Mouse (Mus musculus) c-Kit-positive CD71-negative TER-119-negative erythroid progenitor cells, embryonic 14.5 days (primary cell): ENCODE results near the gene Tipin.
"Not testable (repeated sequence)": the region's sequence is repeated elsewhere in the genome, so short reads cannot be mapped to it uniquely, and the experiment has no call there.

Experiments
- DNase-seq: peaks from one replicate; pipeline ENCODE4 v3.0.0-alpha.2; 2013; ENCODE audit warnings: low read depth

Gene Tipin

DNA sequence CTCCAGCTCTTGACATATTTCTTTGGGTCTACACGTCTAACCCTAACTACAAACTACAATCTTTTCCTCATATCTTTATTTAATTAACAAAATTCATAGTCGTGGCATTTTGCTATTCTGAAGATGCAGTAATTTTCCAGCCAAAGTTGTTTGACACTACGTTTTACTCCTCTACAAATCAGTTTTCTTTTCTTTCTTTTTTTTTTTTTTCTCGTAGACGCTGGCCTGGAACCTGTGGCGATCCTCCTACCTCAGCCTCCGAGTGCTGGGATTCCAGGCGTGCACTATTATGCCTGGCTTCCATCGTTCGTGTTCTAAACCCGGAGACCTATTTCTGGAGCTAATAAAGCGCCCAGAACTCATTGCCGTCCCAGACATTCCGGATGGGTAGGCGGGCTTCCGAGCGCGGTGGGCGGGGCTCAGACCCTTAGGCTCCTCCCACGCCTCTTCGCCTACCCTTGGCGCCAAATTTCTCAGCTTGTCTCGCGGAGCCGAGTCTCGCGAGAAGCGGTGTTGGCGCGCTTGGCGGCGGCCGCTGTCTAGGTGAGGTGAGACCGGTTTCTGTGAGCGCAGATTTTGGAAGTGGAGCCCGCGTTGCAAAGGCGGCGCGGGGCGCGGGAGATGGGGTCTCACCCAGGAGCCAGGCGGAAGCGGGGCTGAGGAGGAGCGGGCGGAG is at the start of gene Tipin:
TSS of gene Tipin (plus strand) at position 477 of the 676 bp plus-strand sequence.
- DNase-seq, result peak; percentile 91

DNA sequence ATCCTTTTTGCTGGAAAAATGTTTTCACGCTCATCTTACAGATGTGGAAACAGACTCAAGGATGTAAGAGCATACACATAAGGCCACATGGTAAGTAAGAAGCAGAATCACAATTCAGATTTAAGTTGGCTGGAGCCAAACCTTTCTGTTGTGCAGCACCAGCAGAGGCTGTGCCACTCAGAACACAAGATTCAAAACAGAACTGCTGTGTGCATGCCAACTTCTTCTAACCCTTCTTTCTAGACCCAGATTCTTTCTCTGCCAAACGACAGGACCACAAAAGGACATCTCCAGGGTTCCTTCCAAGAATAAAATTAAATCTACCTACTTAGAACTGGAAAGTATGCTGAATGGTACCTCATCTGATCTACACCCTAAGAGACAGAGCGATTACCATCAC is 49.7 kb upstream of the Tipin start:
- DNase-seq, result no peak

DNA sequence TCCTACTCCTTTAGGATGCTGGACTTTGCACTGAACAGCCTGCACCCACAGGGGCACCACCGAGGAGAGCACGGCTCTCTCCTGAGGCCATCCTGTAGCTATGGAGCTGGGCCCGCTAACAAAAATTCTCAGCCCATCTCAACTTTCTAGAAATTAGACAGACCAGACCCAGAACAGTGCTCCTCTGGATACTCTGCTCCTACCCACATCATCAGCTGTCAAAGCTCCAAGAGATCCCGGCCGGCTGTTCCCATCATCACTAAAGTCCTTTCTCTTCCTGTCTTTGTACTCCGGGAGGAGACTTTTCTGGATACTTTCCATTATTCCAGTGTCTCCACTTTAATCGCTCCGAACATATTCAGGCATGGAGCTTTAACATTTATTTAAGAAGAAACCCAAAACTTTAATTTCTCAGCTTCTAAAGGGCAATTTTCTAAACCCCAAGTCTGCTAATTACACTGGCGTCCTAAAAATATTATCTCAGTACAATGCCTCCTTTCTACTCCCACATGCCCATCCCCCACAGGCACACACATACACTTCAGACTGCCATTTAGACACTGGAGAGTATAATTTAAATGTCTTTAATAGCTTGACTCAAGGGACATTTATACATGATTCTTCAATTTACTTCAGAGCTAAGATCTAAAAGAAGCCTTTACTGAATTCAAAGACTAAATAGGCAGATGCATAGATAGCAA is 49.0 kb upstream of the Tipin start:
- no peak for DNase-seq

DNA sequence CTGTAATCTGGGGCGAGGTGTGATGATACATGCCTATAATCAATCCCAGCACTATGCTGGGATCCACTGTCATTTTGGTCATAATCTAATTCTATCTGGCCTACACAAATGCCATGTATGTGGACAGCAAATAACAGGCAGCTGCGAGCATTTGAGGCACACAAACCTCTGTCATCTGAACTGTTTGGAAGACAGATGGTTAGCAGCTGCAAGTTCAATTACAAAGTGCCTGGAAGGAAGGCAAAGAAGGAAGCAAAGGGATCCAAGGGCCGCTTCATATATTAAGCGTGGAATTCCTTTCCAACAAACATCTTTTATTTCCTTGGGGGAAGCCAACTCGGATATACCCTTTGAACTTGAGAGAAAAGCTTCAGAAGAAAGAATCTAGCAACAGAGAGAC is 47.7 kb upstream of the Tipin start:
- no peak for DNase-seq

DNA sequence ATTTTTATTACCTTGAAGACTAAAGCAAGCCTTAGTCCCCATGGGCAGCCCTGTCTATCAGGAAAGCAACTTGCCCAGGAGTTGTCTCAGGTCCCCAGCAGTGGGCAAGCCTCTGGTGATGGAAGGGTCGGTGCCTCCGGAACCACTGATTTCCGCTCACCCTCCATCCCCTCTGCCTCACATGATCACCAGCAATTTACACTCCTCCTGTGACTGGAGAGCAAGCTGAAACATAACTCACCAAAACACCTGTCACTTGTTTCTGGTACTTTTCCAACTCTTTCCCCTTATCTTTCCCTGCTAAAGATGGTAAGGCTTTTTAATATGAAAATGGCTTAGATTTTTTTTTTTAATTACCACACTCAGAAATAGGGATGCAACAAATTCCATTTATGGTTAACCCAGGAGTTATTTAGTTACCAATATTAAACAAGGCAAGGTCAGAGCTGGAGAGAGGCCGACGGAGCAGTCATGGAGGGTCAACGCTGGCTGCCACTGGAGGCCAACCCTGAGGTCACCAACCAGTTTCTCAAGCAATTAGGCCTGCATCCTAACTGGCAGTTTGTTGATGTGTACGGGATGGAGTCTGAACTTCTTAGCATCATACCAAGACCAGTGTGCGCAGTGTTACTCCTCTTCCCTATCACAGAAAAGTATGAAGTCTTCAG is 46.5 kb upstream of the Tipin start, which contains the start of gene Uchl4:
TSS of gene Uchl4 (plus strand) at position 434 of the 668 bp plus-strand sequence.
- no peak for DNase-seq

DNA sequence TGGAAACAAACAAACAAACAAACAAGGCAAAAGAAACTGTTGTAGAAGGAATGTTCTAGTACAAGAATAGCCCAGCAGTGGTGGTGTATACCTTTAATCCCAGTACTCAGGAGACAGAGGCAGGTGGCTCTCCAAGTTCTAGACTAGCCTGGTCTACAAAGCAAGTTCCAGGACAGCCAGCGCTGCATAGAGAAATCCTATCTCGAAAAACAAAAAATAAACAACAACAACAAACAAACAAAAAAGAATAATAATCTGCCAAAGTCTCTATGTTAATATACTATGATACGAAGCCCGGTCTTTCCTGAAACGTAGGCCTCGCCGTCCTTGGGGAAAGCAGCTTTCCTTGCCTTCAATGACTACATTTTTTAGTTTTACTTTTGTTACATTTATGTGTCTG is 45.3 kb upstream of the Tipin start:
- DNase-seq, result no peak

DNA sequence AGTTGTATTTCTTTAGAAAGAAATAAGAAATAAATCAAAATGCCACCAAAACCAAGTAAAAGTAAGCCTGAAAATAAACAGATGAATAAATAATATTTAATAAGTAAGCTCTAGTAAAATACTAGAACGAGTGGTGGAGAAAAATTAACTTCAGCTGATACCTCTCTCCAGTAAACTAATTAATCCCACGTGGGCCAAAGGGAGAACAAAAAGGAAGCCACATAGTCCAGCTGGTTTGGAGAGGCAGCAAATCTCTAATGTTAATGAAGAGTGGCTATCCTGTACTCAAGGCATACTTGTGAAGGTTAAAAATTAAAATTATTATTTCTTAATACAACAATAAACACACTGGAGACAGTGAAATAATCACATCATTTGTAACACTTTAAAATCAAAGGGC is 41.3 kb upstream of the Tipin start:
- DNase-seq, result no peak

DNA sequence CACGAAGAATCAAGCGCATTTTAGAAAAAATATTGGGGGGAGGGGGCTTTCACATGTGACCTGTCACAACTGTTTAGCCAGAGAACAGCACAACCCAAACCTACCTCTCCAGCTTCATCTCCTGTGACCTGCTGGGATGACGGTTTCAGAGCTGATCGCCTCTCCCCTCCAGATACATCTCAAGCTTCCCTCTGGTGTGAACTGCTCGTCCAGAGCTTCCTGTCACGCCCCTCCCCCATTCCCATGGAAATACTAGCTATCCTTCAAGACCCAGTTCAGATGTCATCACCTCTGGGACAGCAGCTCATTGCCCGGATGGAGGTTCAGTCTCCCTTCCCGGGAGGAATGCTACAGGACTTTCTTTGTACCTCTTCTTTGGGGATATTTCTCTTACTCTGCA is 40.7 kb upstream of the Tipin start:
- no peak for DNase-seq

DNA sequence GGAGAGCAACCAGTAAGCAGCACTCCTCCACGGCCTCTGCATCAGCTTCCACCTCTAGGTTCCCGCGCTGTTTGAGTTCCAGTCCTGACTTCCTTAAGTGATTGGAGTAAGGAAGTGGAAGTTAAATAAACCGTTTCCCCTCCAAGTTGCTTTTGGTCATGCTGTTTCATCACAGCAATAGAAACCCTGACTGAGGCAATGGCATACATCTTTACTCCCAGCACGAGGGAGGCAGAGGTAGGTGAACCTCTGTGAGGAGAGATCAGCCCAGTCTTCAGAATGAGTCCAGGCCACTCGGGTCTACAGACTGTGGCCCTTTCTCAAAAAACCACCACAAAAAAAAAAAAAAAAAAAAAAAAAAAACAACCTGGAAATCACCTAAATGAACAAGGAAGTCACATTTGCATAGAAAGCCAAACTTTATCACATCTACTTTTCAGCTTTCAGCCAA is 39.0 kb upstream of the Tipin start:
- no peak for DNase-seq

DNA sequence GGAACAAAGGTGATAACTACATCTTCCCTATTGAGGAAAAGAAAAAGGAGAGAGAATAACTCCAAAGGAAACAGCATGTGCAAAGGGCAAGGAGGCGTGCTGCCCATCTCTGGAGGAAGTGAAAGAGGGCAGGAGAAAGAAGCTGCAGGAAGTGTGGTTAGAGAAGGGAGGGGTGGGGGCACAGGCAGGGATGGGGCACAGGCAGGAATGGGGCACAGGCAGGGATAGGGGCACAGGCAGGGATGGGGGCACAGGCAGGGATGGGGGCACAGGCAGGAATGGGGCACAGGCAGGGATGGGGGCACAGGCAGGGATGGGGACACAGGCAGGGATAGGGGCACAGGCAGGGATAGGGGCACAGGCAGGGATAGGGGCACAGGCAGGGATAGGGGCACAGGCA is 32.0 kb upstream of the Tipin start:
- no peak for DNase-seq

DNA sequence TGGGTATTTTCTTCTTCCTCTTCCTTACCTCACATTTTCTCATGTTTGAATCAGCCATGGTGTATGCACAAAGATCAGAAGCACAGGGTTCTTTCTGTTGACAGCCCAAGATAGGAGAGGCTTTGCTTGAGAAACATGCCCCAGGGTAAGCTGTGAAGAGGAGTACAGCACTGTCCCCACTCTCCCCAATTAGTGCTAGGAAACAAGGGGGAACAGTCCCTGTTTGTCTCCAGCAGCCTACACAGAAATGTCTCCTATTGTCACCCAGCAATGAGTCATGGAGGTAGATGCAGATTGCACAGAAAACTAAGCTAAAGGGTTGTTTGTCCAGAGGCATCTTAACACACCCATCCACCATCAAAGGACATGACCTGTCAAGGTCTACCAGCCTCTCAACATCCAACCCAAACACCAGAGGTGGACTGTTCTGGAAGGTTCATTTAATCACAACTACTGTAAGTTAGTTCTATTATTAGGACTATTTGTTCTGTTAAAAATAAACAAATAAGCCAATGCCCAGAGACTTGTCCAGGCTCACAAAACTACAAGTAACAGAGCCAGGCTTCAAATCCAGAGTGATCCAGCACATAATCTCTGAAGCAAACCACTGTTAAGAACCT is 31.2 kb upstream of the Tipin start:
- DNase-seq, result no peak

DNA sequence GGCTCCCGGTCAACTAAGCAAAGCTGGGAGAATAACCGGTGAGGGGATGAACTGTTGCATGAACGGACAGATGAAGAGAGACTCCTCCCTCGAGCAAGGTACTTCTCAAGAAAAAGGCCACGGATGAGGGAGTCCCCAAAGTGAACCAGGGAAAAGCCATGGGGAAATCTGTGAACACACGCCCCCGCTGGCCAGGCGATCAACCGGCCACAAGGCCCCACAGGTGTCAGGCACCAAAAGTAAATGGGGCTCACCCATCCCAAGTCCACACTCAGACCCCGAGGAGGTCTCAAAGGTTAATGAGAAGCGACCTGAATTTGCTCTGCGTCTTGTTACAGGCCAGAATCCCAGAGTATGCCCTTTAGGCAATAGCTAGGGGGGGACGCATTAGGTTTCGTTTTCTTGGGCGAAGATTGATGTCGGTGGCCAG is 28.8 kb upstream of the Tipin start:
- DNase-seq, result no peak

DNA sequence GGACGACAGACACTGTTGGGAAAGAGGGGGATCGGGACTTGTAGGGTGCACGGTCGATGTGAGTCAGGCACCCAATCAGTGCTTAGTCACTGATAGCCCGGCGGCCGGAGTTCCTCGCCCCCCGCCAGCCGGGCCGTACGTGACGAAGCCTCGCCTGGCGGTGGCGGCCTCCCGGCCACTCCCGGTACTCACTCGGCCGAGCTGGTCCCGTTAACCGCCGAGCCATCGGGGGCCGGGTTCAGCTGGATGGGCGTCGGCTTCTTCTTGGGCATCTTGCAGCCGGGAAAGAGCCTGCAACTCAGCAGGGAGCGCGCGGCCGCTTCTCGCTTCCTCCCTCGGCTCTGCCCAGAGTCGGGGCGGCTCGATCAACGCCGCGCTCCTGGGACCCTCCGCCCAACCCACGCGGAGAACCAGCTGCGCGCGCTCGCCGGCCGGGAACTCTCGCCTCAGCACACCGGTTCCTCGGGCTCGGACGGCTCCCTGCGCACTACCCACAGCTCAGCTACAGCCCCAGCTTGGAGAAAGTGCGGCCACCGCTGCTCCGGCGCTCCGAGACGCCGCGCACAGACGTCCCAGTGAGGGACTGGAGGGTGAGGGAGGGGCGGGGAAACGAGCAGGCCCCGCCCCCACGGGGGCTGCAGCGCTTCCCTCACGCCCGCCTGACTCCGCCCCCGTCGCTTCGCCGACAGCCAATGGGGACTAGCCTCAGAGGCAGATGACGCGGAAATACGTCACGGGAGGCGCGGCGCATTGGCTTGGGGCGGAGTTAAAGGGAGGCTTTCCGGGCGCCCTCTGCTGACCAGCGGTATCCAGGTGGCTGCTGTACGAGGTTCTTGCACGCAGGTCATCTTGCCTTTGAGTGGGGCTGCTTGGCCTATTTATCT is 28.1 kb upstream of the Tipin start, which contains the start of gene Map2k1:
TSS of gene Map2k1 (minus strand) at position 611 of the 884 bp plus-strand sequence.
- peak; percentile 100 for DNase-seq

DNA sequence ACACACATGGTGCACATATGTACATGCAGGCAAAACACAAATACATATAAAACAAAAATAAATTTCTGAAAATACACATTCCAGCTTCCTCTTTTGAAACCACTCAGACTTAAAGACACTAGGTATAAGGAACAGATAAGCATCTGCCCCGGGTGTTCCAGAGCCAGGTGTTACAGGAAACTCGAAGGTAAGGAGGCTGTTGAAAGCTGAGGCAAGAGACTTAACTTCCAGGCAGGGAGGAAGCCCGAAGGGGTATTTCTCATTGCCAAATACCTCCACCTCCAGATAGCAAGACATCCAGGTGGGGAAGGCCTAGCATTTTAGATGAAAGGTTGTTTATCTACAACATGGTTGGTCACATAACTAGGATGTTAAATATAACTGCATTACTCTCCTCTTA is 26.0 kb upstream of the Tipin start:
- DNase-seq, result no peak

DNA sequence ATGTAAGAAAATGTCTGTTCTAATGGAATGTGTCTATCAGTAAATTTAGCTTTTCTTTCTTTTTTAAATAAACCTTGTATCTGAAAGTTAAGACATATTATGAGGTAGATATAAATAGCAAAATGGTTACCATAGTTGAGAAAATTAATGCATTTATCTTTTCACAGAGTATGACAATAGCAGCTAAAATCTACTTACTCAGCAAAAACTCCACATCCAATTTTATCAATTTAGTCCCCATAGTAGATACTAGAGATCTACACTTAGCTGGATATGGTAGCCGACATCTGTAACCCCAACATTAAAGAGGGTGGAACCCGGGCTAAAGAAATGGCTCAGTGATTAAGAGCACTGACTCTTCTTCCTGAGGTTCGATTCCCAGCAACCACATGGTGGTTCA is 25.2 kb upstream of the Tipin start:
- DNase-seq, result no peak

DNA sequence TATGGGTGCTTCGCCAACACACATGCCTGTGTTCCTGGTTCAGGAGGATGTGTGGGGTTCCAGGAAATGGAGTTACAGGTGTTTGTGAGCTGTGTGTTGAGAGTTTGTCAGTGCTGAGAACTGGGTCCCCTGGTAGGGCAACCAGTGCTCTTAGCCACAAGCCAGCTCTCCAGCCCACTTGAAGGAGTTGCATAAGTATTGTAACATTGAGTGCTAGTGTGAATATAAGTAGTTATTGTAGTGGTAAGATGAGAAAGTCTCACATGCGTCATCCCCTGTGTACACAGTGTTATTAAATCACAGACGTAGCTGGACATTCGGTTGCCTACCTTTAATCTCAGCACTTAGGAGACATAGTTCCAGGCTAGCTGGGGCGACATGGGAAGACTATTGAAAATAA is 21.5 kb upstream of the Tipin start:
- DNase-seq, result no peak

DNA sequence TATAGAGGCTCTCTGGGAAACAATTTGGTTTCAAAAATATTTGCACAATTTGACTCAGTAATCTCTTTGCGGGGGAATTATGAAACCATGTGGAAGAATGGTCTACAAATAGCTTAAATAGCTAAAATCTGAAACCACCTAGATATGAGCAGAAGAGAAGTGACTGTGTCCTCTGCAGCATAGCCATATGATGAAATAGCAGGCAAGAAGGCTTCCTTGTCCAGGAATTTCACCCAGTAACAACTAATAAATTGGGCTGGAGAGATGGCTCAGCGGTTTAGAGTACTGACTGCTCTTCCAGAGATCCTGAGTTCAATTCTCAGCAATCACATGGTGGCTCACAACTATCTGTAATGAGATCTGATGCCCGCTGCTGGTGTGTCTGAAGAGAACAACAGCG is 20.4 kb upstream of the Tipin start:
- DNase-seq, result no peak

DNA sequence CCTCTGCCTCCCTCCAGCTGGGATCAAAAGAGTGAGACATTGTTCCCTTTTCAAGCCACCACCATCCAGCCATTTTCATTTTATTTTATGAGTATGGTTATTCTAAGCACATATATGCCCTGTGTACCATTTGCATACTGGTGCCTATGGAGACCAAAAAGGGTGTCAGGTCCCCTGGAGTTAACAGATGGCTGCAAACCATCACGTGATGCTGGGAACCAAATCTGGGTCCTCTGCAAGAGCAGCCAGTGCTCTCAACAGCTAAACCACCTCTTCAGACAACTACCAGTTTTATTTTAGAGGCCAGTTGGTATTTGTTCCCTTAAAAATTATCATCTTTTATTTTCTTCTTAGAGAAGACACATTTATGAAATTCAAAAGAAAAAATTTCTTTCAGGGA is 16.6 kb upstream of the Tipin start:
- DNase-seq, result no peak

DNA sequence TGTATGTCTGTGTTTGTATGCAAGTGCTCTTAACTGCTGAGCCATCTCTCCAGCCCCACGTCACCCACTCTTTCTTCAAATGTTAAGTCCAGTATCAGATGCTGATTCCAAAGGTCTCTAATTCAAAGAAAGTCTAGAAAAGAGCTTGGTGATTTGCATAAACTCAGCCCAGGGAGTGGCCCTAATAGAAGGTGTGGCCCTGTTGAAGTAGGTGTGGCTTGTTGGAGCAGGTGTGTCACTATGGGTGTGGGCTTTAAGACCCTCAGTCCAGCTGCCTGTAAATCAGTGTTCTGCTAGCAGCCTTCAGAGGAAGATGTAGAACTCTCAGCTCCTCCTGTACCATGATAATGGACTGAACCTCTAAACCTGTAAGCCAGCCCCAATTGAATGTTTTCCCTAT is 14.2 kb upstream of the Tipin start:
- no peak for DNase-seq

DNA sequence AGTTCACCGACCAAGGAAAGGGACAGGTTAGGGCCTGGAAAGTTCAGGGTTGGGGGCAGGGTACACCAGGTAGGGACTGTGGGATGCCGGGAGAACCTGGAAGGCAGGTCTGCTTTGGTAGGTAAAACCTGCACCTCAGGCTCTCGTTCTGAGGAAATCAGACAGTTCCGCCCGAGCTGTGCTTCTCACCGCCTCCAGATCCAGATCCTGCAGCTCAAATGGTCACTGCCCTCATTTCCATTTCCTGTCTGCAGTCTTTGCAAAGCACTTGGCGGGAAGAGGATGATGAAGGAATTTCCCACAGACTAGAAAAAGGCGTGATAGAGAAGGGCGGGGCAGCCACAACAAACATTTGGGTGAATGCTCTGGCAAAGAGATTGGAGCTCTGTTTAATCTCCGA is 13.2 kb upstream of the Tipin start:
- DNase-seq, result no peak

DNA sequence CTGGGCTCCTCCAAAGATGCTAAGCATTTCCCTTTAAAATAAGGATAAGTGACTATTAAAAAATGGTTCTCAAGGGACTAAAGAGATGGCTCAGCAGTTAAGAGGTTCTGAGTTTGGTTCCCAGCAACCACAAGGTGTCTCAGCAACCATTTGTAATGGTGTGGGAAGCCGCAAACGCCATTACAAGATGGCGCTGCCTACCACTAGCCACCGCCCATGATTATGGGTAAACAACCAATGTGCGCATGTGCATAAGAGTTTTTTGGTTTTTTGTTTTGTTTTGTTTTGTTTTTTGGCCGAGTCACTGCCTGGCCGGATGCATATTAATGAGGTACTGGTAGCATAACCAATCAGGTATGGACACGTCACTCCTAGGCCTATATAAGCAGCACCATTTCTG is 12.5 kb upstream of the Tipin start:
- DNase-seq, result not testable (repeated sequence)

DNA sequence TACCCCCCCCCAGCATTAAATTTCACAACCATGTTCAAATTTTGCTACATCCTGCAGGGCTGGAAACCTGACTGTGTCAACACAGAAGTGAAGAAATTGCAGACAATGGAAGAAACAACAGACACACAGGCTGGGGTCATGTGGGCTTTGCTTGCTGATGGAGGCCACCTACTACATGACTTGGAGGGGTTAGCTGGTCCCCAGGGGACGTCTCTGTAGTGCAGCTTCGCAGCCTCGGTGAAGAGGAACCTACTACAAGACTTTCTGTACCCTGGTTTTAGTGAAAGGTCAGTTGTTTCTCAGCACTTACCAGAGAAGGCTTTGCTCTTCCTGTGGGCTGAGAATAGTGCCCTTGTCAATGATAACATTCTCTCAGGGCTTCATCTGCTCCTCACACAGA is 10.1 kb upstream of the Tipin start:
- no peak for DNase-seq
